Mouse (Mus musculus) testis, adult 2 months (tissue): ENCODE results near the gene Opcml.

Experiments
- CTCF ChIP-seq: fragments of 200-500 bp; IDR thresholded peaks from 2 replicates; pipeline ENCODE4 v1.5.1; 2012; ENCODE audit warnings: low read depth, mild to moderate bottlenecking, inconsistent platforms, low read length, moderate library complexity; ENCODE audit not compliant: control insufficient read depth, insufficient read depth, insufficient replicate concordance
- POLR2A ChIP-seq: fragments of 200-500 bp; IDR thresholded peaks from 2 replicates; pipeline ENCODE4 v1.6.1; 2012; ENCODE audit warnings: low read depth, mild to moderate bottlenecking, inconsistent platforms, low read length, moderate library complexity; ENCODE audit not compliant: control insufficient read depth

DNA sequence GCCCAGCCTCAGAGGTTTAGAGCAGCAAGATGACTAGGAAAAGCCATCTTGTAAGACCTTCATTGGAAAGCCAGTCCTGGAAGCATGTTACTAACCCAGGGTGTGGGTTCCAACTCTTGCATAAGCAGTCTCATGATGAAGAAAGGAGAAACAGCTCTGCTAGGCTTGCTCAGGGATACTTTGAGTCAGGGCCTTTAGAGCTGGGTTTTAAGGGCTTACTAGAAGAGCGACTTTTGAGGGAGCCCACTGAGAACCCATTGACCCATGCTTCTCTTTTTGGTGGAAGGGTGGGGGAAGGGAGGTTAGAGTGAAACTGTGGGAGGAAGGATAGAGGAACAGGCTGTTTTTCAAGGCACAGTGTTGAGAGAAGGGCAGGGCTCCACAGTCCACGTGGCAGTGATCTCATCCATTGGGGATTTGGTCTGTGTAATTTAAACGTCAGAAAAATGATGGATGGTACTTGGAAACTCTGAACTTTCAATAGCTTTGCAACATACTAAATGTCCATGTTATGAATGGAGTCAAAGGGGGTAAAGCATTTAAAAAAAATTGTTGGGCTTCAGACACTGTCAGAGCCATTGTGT, 22.7 kb downstream of the Opcml start:
- TF ChIP-seq POLR2A (no peak), CTCF (no peak)
